Mouse (Mus musculus) liver, postnatal 0 days (tissue): ENCODE measurements around the gene Retsat. TPM values are rescaled to one million over a fixed set of nuclear protein-coding genes. Genes with fewer than 3 reads are reported as not detected.

Source experiments
- ATAC-seq: fragments of 200-750 bp; cut with Nextera tagmentation; 2 replicates; pipeline ENCODE4 v1.8.0; 2017; ENCODE audit warnings: mild to moderate bottlenecking, moderate library complexity
- DNase-seq: peaks from one replicate; pipeline ENCODE4 v3.0.0-alpha.2; 2016
- H3K27ac ChIP-seq: fragments of 300-500 bp; sonication (generic); 2 replicates; pipeline ENCODE4 v1.5.1; 2014; ENCODE audit warnings: antibody characterized with exemption, moderate library complexity, mild to moderate bottlenecking, low read depth
- H3K27me3 ChIP-seq: fragments of 300-500 bp; sonication (generic); 2 replicates; pipeline ENCODE4 v1.6.1; 2014; ENCODE audit warnings: low read length, control low read depth, mixed read lengths; ENCODE audit not compliant: insufficient read depth
- H3K36me3 ChIP-seq: fragments of 300-500 bp; sonication (generic); replicated peaks from 2 replicates; pipeline ENCODE4 v1.6.1; 2014; ENCODE audit warnings: mild to moderate bottlenecking, control low read depth, low read length, moderate library complexity, mixed read lengths; ENCODE audit not compliant: insufficient read depth
- H3K4me1 ChIP-seq: fragments of 300-500 bp; sonication (generic); 2 replicates; pipeline ENCODE4 v1.6.1; 2014; ENCODE audit warnings: antibody characterized with exemption, mild to moderate bottlenecking, control low read depth; ENCODE audit not compliant: insufficient read depth
- H3K4me2 ChIP-seq: fragments of 300-500 bp; sonication (generic); 2 replicates; pipeline ENCODE4 v1.6.1; 2014; ENCODE audit warnings: low read depth, mild to moderate bottlenecking, low read length, moderate library complexity, mixed read lengths
- H3K4me3 ChIP-seq: fragments of 300-500 bp; sonication (generic); 2 replicates; pipeline ENCODE4 v1.5.1; 2014; ENCODE audit warnings: low read depth, low read length
- H3K9ac ChIP-seq: fragments of 300-500 bp; sonication (generic); replicated peaks from 2 replicates; pipeline ENCODE4 v1.6.1; 2014; ENCODE audit warnings: mild to moderate bottlenecking, moderate library complexity
- H3K9me3 ChIP-seq: fragments of 300-500 bp; sonication (generic); 2 replicates; pipeline ENCODE4 v1.6.1; 2016; ENCODE audit warnings: mild to moderate bottlenecking, control low read depth, low read length, mixed read lengths
- CTCF ChIP-seq: sonication (generic); IDR thresholded peaks from 2 replicates; pipeline ENCODE4 v1.5.1; 2016; ENCODE audit warnings: antibody characterized with exemption, low read depth
- EP300 ChIP-seq: IDR thresholded peaks from 2 replicates; pipeline ENCODE4 v1.6.1; 2016; ENCODE audit warnings: antibody characterized with exemption, low read depth, mild to moderate bottlenecking
- WGBS: fragments of 180-500 bp; shearing (Covaris S2); extraction: QIAGEN DNeasy Blood & Tissue Kit; methylation state at CpG from one replicate; pipeline ENCODE4 v1.1.7; 2014; ENCODE audit not compliant: insufficient replicate concordance; 5-methylcytosine and 5-hydroxymethylcytosine counted together
- polyA plus RNA-seq: library from polyadenylated mRNA; unstranded; fragments of >200 nt; fragmentation: Nextera tagmentation; extraction: Ambion mirVana; gene quantifications from 2 replicates; pipeline ENCODE4 v1.2.1, GENCODE M21; 2015

Retsat gene
- polyA plus RNA-seq, 1 experiment from 2014 or later, result 109 TPM

DNA sequence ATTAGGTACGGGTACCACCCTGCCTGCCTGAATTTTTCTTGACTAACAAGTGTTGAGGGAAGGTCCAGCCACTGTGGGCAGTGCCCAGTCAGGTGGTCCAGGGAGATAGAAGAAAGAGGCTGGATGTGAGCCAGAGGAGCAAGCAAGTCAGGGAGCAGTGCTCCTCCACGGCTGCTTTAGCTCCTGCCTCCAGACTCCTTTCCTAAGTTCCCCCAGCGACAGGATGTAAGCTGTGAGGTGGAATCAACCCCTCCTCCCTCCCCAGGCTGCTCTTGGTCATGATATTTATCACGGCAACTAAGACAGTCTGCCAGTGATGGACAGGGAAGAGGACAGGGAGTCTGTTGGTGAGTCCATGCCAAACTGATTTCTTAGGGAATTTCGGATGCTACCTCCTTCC is 4.4 kb upstream of the Retsat start:
- H3K4me1 ChIP-seq, result peaks cover 14% of the 10 kb centered on the region
- H3K9me3 ChIP-seq, result no peaks in the 10 kb centered on the region
- no peaks in the 10 kb centered on the region for H3K27me3 ChIP-seq
- TF ChIP-seq CTCF (no peak), EP300 (no peak)
- no peak overlapping the region for H3K27ac ChIP-seq
- no peak overlapping the region for H3K4me3 ChIP-seq
- H3K36me3 ChIP-seq, result no peaks in the 10 kb centered on the region; the same call in 1 of the 2 replicates
- 70% methylated on average over 5 of the region's 5 CpGs for WGBS
- ATAC-seq, result no peak
- DNase-seq, result no peak
- H3K4me2 ChIP-seq, result no peak overlapping the region
- no peak overlapping the region for H3K9ac ChIP-seq

DNA sequence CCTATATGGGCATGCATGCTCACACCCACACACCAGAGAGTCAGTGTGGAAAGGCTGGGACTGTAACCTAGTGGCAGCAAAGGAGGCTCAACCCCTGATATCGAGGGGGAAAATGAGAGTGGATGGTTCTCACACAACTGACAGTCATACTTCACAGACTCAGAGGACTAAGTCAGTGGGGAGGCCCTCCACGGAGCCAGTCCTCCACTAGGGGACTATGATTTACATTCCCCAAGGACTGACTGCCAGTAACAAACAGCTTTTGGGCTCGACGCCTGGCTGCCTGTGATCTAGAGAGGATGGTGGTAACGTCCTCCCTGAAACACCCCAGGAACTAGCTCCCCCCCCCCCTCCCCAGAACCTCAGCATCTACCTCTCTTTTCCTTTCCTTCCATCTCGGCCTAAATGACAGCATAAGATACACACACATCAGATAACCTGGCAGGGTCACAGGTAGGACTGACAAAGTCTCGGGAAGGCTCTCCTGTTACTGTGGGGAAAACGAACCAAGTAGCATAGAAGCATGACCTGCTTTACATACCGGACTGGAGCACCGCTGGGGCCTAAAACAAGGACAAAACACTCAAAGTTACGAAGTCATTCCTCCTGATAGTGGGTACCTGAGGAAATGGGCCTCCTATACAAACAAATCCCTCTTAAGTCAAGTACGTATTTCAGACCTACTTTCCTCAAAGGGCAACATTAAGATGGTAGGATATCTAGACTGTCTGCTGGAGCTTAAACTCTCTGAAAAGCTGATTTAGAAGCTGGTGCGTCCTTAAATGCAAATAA is 996 bp upstream of the Retsat start:
- Histone ChIP-seq H3K4me1 (peaks cover 20% of the 10 kb centered on the region), H3K36me3 (no peaks in the 10 kb centered on the region; the same call in 1 of the 2 replicates), H3K9ac (peak overlapping the region; percentile 68), H3K9me3 (no peaks in the 10 kb centered on the region), H3K27me3 (no peaks in the 10 kb centered on the region), H3K27ac (peak overlapping the region; percentile 53; the same call in 1 of the 2 replicates), H3K4me2 (peak overlapping the region; percentile 83), H3K4me3 (peak overlapping the region; percentile 75)
- DNase-seq, result no peak
- 41% methylated on average over 13 of the region's 13 CpGs for WGBS
- TF ChIP-seq EP300 (no peak), CTCF (0 out of 2 replicates have a peak, but pooled peaks have one; percentile 24)
- ATAC-seq, result no peak

DNA sequence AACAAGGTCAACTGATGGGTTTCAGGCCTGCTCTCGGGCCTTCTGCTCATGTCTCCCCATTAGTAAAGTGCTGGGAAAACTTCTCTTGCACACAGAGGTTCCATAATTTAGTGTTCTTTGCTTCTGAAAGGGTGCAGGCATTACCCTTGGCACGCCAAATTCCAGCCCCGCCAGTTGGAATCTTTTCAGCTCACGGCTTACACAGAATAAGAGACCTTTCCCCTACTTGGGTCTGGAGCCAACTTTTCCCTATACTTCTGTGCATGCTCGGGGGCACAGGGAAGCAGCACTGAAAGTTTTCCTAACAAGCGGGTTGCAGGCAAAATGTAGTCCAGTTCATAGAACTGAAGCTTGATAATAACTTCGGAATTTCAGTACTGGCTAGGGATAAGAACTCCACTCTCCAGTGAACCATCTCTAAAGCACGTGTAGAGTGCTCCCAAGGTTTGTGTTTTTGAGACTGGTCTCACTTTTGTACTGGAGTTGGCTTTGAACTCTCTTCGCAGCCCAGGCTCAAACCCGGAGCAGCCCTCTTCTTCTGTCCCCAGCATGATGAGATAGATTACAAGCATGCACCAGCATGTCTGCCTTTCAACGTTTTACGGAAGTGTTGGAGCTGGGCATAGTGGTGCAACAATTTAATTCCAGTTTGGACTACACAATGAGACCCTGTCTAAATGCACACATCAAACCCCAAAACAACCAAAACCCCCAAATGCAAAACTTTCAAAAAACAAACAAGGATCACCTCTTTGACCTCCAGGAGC is 699 bp downstream of the Retsat start:
- Histone ChIP-seq H3K9me3 (no peaks in the 10 kb centered on the region), H3K9ac (peak overlapping the region; percentile 68), H3K27ac (peak overlapping the region; percentile 88), H3K36me3 (peaks cover 6% of the 10 kb centered on the region; the same call in 1 of the 2 replicates), H3K4me2 (peak overlapping the region; percentile 83), H3K4me3 (peak overlapping the region; percentile 75), H3K27me3 (no peaks in the 10 kb centered on the region), H3K4me1 (peaks cover 20% of the 10 kb centered on the region)
- TF ChIP-seq CTCF (no peak), EP300 (no peak)
- WGBS, result 28% methylated on average over 12 of the region's 12 CpGs
- DNase-seq (peak; percentile 43), ATAC-seq (peak; percentile 49)

DNA sequence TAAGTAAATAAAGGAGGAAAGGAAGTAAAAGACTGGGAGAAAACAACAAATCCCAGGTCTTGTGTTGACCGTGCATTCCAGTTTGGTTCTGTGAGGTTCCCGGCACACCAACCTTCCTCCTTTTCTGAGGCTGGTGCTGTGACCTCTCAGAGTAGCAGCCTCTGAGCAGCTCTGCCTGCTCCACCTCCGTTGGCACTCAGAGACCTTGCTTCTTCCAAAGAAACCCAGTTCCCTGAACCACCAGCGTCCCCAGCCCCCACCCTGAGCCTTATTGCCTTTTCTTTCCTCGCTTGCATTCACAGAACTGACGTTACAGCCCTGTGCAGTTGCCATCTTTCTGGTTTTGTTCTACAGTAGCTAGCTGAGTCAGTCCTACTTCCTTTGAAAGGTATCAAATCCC is 1.9 kb downstream of the Retsat start:
- WGBS, result 80% methylated on average over 6 of the region's 6 CpGs
- Histone ChIP-seq H3K36me3 (peaks cover 17% of the 10 kb centered on the region), H3K9ac (no peak overlapping the region), H3K4me1 (peaks cover 20% of the 10 kb centered on the region), H3K4me3 (no peak overlapping the region), H3K27ac (no peak overlapping the region), H3K27me3 (no peaks in the 10 kb centered on the region), H3K9me3 (no peaks in the 10 kb centered on the region), H3K4me2 (no peak overlapping the region)
- no peak for DNase-seq
- TF ChIP-seq CTCF (no peak), EP300 (no peak)
- ATAC-seq, result no peak

DNA sequence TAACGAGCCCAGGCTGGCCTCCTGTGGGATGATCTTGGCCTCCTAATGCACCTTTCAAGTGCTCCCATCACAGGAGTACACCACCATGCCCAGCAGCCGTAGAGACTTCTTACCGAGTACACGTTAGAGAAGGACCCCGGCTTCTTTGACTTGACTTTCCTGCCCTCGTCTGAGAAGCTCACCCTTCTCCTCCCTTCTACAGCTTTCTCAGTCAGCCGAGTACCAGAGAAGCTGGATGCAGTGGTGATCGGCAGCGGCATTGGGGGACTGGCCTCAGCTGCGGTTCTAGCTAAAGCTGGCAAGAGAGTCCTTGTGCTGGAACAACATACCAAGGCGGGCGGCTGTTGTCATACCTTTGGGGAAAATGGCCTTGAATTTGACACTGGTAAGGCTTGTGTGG is 2.5 kb downstream of the Retsat start:
- TF ChIP-seq EP300 (no peak), CTCF (no peak)
- no peaks in the 10 kb centered on the region for H3K27me3 ChIP-seq
- no peak overlapping the region for H3K4me2 ChIP-seq
- peaks cover 20% of the 10 kb centered on the region for H3K4me1 ChIP-seq
- H3K9me3 ChIP-seq, result no peaks in the 10 kb centered on the region
- no peak overlapping the region for H3K9ac ChIP-seq
- no peak overlapping the region for H3K27ac ChIP-seq
- H3K4me3 ChIP-seq, result no peak overlapping the region
- peaks cover 18% of the 10 kb centered on the region for H3K36me3 ChIP-seq
- ATAC-seq, result no peak
- DNase-seq, result no peak
- 81% methylated on average over 12 of the region's 12 CpGs for WGBS

DNA sequence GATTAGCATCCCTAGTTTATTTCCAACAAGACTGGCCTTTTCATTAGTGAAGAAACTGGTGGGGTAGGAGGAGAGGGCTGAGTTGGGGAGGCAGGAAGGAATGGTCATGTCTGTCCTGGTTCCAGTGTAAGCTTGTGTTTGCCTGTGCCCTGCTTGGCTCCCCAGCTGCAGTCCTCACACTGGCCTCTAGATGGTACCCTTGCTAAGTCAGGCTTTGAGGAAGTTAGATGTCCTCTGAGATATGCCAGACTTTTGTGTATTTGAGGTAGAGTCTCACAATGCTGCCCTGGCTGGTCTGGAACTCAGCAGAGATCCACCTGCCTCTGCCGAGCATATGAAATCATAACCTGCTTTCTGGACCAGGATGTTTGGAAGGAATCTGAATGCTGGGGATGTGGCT is 3.5 kb downstream of the Retsat start:
- Histone ChIP-seq H3K27ac (no peak overlapping the region), H3K4me1 (peaks cover 20% of the 10 kb centered on the region), H3K4me3 (no peak overlapping the region), H3K9ac (no peak overlapping the region), H3K9me3 (no peaks in the 10 kb centered on the region), H3K27me3 (no peaks in the 10 kb centered on the region), H3K4me2 (no peak overlapping the region), H3K36me3 (peaks cover 27% of the 10 kb centered on the region)
- DNase-seq, result peak; percentile 87
- peak; percentile 93 for TF ChIP-seq CTCF
- no peak for TF ChIP-seq EP300
- WGBS, result 38% methylated on average over 1 of the region's 1 CpGs
- ATAC-seq, result 0 out of 2 replicates have a peak, but pooled peaks have one; percentile 18
